Mouse (Mus musculus): Measurements from ENCODE around the gene Ap1s2. TPM values are rescaled to one million over a fixed set of nuclear protein-coding genes. Genes with fewer than 3 reads are reported as not detected.

Ap1s2 gene
- polyA plus RNA-seq, 1 experiment = 2.3 TPM

- Histone ChIP-seq H3K4me3 (ENCODE audit: control insufficient read depth, low read depth, low read length) (peak within 1 kb of the TSS; percentile 96), H3K27ac (ENCODE audit: control insufficient read depth, insufficient read depth, low read depth, low read length) (peak within 1 kb of the TSS; percentile 99), H3K36me3 (ENCODE audit: control insufficient read depth, insufficient read depth, low read length) (no peaks in the 10 kb centered on the region), H3K4me1 (ENCODE audit: control insufficient read depth, insufficient read depth, low read length) (no peaks in the 10 kb centered on the region; the same call in 1 of the 2 replicates), H3K27me3 (ENCODE audit: control insufficient read depth, insufficient read depth, low read length) (no peaks in the 10 kb centered on the region)
- TF ChIP-seq CTCF (IDR thresholded peaks at IDR 0.05; ENCODE audit: control insufficient read depth, insufficient read depth, insufficient replicate concordance, low read depth, low read length) = no peak
- peak; percentile 44 for TF ChIP-seq POLR2A (IDR thresholded peaks at IDR 0.05; ENCODE audit: control insufficient read depth, low read depth, low read length)
Measured at GRCm38 (mm10) chrX:163958467-163958875, 49.7 kb downstream of the Ap1s2 start, which contains the start of gene Zrsr2. TSS of gene Zrsr2 (minus strand) at chrX:163958661.

DNA sequence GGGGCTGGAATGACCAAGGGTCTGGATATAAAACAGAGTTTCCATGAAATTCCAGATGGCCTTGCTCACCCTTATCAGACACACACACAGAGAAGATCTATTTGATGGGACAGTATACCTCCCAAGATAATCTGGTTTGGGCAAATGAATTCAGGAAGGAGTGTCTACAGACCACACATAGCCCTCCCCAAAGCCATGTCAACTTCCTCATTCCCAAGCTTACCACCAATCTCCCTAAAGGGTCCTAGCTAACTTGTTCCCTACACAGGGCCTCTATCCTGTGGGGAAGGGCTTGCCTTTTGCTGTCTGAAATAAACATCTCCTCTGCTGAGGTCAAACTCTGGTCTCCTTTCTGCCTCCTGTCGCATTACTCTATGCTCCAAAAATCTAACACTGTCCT lies 72.3 kb downstream of the Ap1s2 start:
- TF ChIP-seq CTCF (IDR thresholded peaks at IDR 0.05; ENCODE audit: control insufficient read depth, insufficient read depth, insufficient replicate concordance, low read depth, low read length) (no peak), POLR2A (IDR thresholded peaks at IDR 0.05; ENCODE audit: control insufficient read depth, low read depth, low read length) (no peak)
- Histone ChIP-seq H3K27me3 (ENCODE audit: control insufficient read depth, insufficient read depth, low read length) (no peaks in the 10 kb centered on the region), H3K36me3 (ENCODE audit: control insufficient read depth, insufficient read depth, low read length) (no peaks in the 10 kb centered on the region), H3K27ac (ENCODE audit: control insufficient read depth, insufficient read depth, low read depth, low read length) (no peak overlapping the region), H3K4me1 (ENCODE audit: control insufficient read depth, insufficient read depth, low read length) (no peaks in the 10 kb centered on the region), H3K4me3 (ENCODE audit: control insufficient read depth, low read depth, low read length) (no peak overlapping the region)

DNA sequence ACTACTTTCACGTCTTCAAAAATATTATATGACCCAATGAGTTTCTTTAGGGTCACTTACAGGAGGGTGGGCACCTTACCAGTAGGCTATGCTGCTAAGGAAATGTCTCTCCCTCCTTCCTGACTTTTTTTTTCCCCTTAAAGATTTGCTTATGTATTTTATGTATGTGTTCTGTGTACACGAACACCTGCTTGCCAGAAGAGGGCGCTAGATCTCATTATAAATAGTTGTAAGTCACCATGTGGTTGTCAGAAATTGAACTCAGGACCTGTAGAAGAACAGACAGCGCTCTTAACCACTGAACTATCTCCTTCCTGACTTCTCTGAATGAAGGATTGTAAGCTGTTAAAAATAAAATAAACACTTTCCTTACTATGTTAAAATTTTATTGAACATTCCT lies 72.7 kb downstream of the Ap1s2 start:
- no peaks in the 10 kb centered on the region for H3K27me3 ChIP-seq (ENCODE audit: control insufficient read depth, insufficient read depth, low read length)
- H3K27ac ChIP-seq (ENCODE audit: control insufficient read depth, insufficient read depth, low read depth, low read length) = no peak overlapping the region
- no peak overlapping the region for H3K4me3 ChIP-seq (ENCODE audit: control insufficient read depth, low read depth, low read length)
- TF ChIP-seq CTCF (IDR thresholded peaks at IDR 0.05; ENCODE audit: control insufficient read depth, insufficient read depth, insufficient replicate concordance, low read depth, low read length) (no peak), POLR2A (IDR thresholded peaks at IDR 0.05; ENCODE audit: control insufficient read depth, low read depth, low read length) (no peak)
- no peaks in the 10 kb centered on the region for H3K36me3 ChIP-seq (ENCODE audit: control insufficient read depth, insufficient read depth, low read length)
- H3K4me1 ChIP-seq (ENCODE audit: control insufficient read depth, insufficient read depth, low read length) = no peaks in the 10 kb centered on the region

- H3K4me1 ChIP-seq (ENCODE audit: control insufficient read depth, insufficient read depth, low read length) = no peaks in the 10 kb centered on the region
- TF ChIP-seq CTCF (IDR thresholded peaks at IDR 0.05; ENCODE audit: control insufficient read depth, insufficient read depth, insufficient replicate concordance, low read depth, low read length) (no peak), POLR2A (IDR thresholded peaks at IDR 0.05; ENCODE audit: control insufficient read depth, low read depth, low read length) (no peak)
- H3K36me3 ChIP-seq (ENCODE audit: control insufficient read depth, insufficient read depth, low read length) = no peaks in the 10 kb centered on the region
- 0 out of 2 replicates have a peak overlapping the region, but pooled peaks have one; percentile 8 for H3K27ac ChIP-seq (ENCODE audit: control insufficient read depth, insufficient read depth, low read depth, low read length)
- no peaks in the 10 kb centered on the region for H3K27me3 ChIP-seq (ENCODE audit: control insufficient read depth, insufficient read depth, low read length)
- no peak overlapping the region for H3K4me3 ChIP-seq (ENCODE audit: control insufficient read depth, low read depth, low read length)
Measured at GRCm38 (mm10) chrX:163982129-163982528, 73.3 kb downstream of the Ap1s2 start.

Other genes starting within 250 kb of the Ap1s2 start
- gene Rnf138rt1, start 147.7 kb upstream of the Ap1s2 start, polyA plus RNA-seq (2012; rRNA removed) = 31.8 and 33.1 TPM in 2 replicates
- gene Zrsr2, start 49.6 kb downstream of the Ap1s2 start, polyA plus RNA-seq (2012; rRNA removed) = 5.0 and 5.1 TPM in 2 replicates
- 2.2 and 2.8 TPM in 2 replicates for gene Car5b, start 119.0 kb downstream of the Ap1s2 start, polyA plus RNA-seq (2012; rRNA removed)
- 6.0 and 6.5 TPM in 2 replicates for gene Siah1b, start 167.5 kb downstream of the Ap1s2 start, polyA plus RNA-seq (2012; rRNA removed)
- gene Cltrn, start 179.8 kb downstream of the Ap1s2 start, polyA plus RNA-seq (2012; rRNA removed) = not detected in 2 replicates
- gene Ace2, start 230.3 kb downstream of the Ap1s2 start, polyA plus RNA-seq (2012; rRNA removed) = 0.10 and 0.19 TPM in 2 replicates

All from testis, adult 2 months (tissue).